Mouse (Mus musculus): Measurements from ENCODE around the gene Hs2st1. TPM values are rescaled to one million over a fixed set of nuclear protein-coding genes. Genes with fewer than 3 reads are reported as not detected.

Gene Hs2st1
- polyA plus RNA-seq, 1 experiment from 2014 or later: 12.5 TPM

GRCm38 (mm10) chr3:144478427-144478794 is 91.6 kb downstream of the Hs2st1 start:
- no peaks in the 10 kb centered on the region for H3K9me3 ChIP-seq (replicated peaks)
- H3K4me3 ChIP-seq (replicated peaks): no peak overlapping the region
- no peak overlapping the region for H3K27ac ChIP-seq
- H3K36me3 ChIP-seq: no peaks in the 10 kb centered on the region
- H3K9ac ChIP-seq: no peak overlapping the region
- ATAC-seq (replicated peaks; ENCODE audit: low FRiP score): no peak
- no peaks in the 10 kb centered on the region for H3K4me1 ChIP-seq
- H3K27me3 ChIP-seq: no peaks in the 10 kb centered on the region
- H3K4me2 ChIP-seq: no peak overlapping the region
- WGBS: 90% methylated on average over 7 of the region's 7 CpGs

- Histone ChIP-seq H3K4me2 (no peak overlapping the region), H3K9me3 (replicated peaks) (no peaks in the 10 kb centered on the region), H3K4me1 (no peaks in the 10 kb centered on the region), H3K4me3 (replicated peaks) (no peak overlapping the region), H3K36me3 (no peaks in the 10 kb centered on the region), H3K9ac (no peak overlapping the region), H3K27ac (no peak overlapping the region), H3K27me3 (no peaks in the 10 kb centered on the region)
- 77% methylated on average over 12 of the region's 12 CpGs for WGBS
- no peak for ATAC-seq (replicated peaks; ENCODE audit: low FRiP score)
Observed at GRCm38 (mm10) chr3:144477707-144478426, 92.1 kb downstream of the Hs2st1 start.

GRCm38 (mm10) chr3:144475891-144476290 is 94.1 kb downstream of the Hs2st1 start:
- Histone ChIP-seq H3K4me1 (0 out of 2 replicates have a peak, but pooled peaks cover 1% of the 10 kb centered on the region), H3K4me3 (replicated peaks) (no peak overlapping the region), H3K9me3 (replicated peaks) (no peaks in the 10 kb centered on the region), H3K27me3 (no peaks in the 10 kb centered on the region), H3K9ac (no peak overlapping the region), H3K27ac (no peak overlapping the region), H3K4me2 (no peak overlapping the region), H3K36me3 (no peaks in the 10 kb centered on the region)
- WGBS: 92% methylated on average over 5 of the region's 5 CpGs
- ATAC-seq (replicated peaks; ENCODE audit: low FRiP score): no peak

- Histone ChIP-seq H3K4me2 (no peak overlapping the region), H3K9me3 (replicated peaks) (no peaks in the 10 kb centered on the region), H3K4me3 (replicated peaks) (no peak overlapping the region), H3K4me1 (0 out of 2 replicates have a peak, but pooled peaks cover 4% of the 10 kb centered on the region), H3K36me3 (no peaks in the 10 kb centered on the region), H3K27ac (no peak overlapping the region), H3K9ac (no peak overlapping the region), H3K27me3 (no peaks in the 10 kb centered on the region)
- 84% methylated on average over 5 of the region's 5 CpGs for WGBS
- ATAC-seq (replicated peaks; ENCODE audit: low FRiP score): no peak
Observed at GRCm38 (mm10) chr3:144474726-144475125, 95.3 kb downstream of the Hs2st1 start.

- Histone ChIP-seq H3K4me1 (0 out of 2 replicates have a peak, but pooled peaks cover 6% of the 10 kb centered on the region), H3K4me2 (no peak overlapping the region), H3K27me3 (no peaks in the 10 kb centered on the region), H3K27ac (no peak overlapping the region), H3K9me3 (replicated peaks) (no peaks in the 10 kb centered on the region), H3K36me3 (no peaks in the 10 kb centered on the region), H3K9ac (no peak overlapping the region), H3K4me3 (replicated peaks) (no peak overlapping the region)
- ATAC-seq (replicated peaks; ENCODE audit: low FRiP score): no peak
- 67% methylated on average over 3 of the region's 3 CpGs for WGBS
Observed at GRCm38 (mm10) chr3:144471954-144472353, 98.0 kb downstream of the Hs2st1 start.

- no peak for ATAC-seq (replicated peaks; ENCODE audit: low FRiP score)
- Histone ChIP-seq H3K36me3 (no peaks in the 10 kb centered on the region), H3K4me2 (no peak overlapping the region), H3K4me3 (replicated peaks) (no peak overlapping the region), H3K9ac (no peak overlapping the region), H3K27ac (no peak overlapping the region), H3K9me3 (replicated peaks) (no peaks in the 10 kb centered on the region), H3K27me3 (no peaks in the 10 kb centered on the region), H3K4me1 (0 out of 2 replicates have a peak, but pooled peaks cover 6% of the 10 kb centered on the region)
- 69% methylated on average over 14 of the region's 14 CpGs for WGBS
Observed at GRCm38 (mm10) chr3:144470901-144471300, 99.1 kb downstream of the Hs2st1 start.

- Histone ChIP-seq H3K4me2 (no peak overlapping the region), H3K36me3 (peaks cover 19% of the 10 kb centered on the region), H3K27ac (no peak overlapping the region), H3K9me3 (replicated peaks) (no peaks in the 10 kb centered on the region), H3K9ac (no peak overlapping the region), H3K4me1 (0 out of 2 replicates have a peak, but pooled peaks cover 6% of the 10 kb centered on the region), H3K27me3 (no peaks in the 10 kb centered on the region), H3K4me3 (replicated peaks) (no peak overlapping the region)
- WGBS: 76% methylated on average over 10 of the region's 10 CpGs
- ATAC-seq (replicated peaks; ENCODE audit: low FRiP score): no peak
Observed at GRCm38 (mm10) chr3:144467521-144467920, 102.5 kb downstream of the Hs2st1 start.

GRCm38 (mm10) chr3:144466108-144466678 is 103.8 kb downstream of the Hs2st1 start:
- H3K27me3 ChIP-seq: no peaks in the 10 kb centered on the region
- peaks cover 27% of the 10 kb centered on the region for H3K36me3 ChIP-seq
- no peak overlapping the region for H3K4me3 ChIP-seq (replicated peaks)
- H3K27ac ChIP-seq: no peak overlapping the region
- 0 out of 2 replicates have a peak, but pooled peaks cover 6% of the 10 kb centered on the region for H3K4me1 ChIP-seq
- 84% methylated on average over 8 of the region's 8 CpGs for WGBS
- no peak overlapping the region for H3K4me2 ChIP-seq
- ATAC-seq (replicated peaks; ENCODE audit: low FRiP score): no peak
- H3K9ac ChIP-seq: no peak overlapping the region
- H3K9me3 ChIP-seq (replicated peaks): no peaks in the 10 kb centered on the region

GRCm38 (mm10) chr3:144462679-144463078 is 107.3 kb downstream of the Hs2st1 start:
- WGBS: 86% methylated on average over 10 of the region's 10 CpGs
- ATAC-seq (replicated peaks; ENCODE audit: low FRiP score): no peak
- H3K27ac ChIP-seq: no peak overlapping the region
- H3K4me1 ChIP-seq: peaks cover 20% of the 10 kb centered on the region
- H3K9ac ChIP-seq: no peak overlapping the region
- no peak overlapping the region for H3K4me2 ChIP-seq
- H3K27me3 ChIP-seq: no peaks in the 10 kb centered on the region
- no peaks in the 10 kb centered on the region for H3K9me3 ChIP-seq (replicated peaks)
- peaks cover 31% of the 10 kb centered on the region for H3K36me3 ChIP-seq
- H3K4me3 ChIP-seq (replicated peaks): no peak overlapping the region

GRCm38 (mm10) chr3:144460183-144460788 is 109.7 kb downstream of the Hs2st1 start:
- 0 out of 2 replicates have a peak overlapping the region, but pooled peaks have one; percentile 14 for H3K27ac ChIP-seq
- H3K9me3 ChIP-seq (replicated peaks): no peaks in the 10 kb centered on the region
- H3K4me2 ChIP-seq: no peak overlapping the region
- WGBS: 33% methylated on average over 5 of the region's 5 CpGs
- no peak overlapping the region for H3K9ac ChIP-seq
- peak; percentile 48; the same call in 1 of the 2 replicates for ATAC-seq (replicated peaks; ENCODE audit: low FRiP score)
- H3K4me3 ChIP-seq (replicated peaks): no peak overlapping the region
- H3K4me1 ChIP-seq: peaks cover 20% of the 10 kb centered on the region
- H3K27me3 ChIP-seq: no peaks in the 10 kb centered on the region
- peaks cover 31% of the 10 kb centered on the region for H3K36me3 ChIP-seq

GRCm38 (mm10) chr3:144459285-144459697 is 110.7 kb downstream of the Hs2st1 start:
- Histone ChIP-seq H3K4me3 (replicated peaks) (no peak overlapping the region), H3K9me3 (replicated peaks) (no peaks in the 10 kb centered on the region), H3K4me2 (no peak overlapping the region; the same call in 1 of the 2 replicates), H3K4me1 (peaks cover 20% of the 10 kb centered on the region), H3K9ac (no peak overlapping the region), H3K27ac (0 out of 2 replicates have a peak overlapping the region, but pooled peaks have one; percentile 5), H3K36me3 (peaks cover 29% of the 10 kb centered on the region), H3K27me3 (no peaks in the 10 kb centered on the region)
- 52% methylated on average over 8 of the region's 8 CpGs for WGBS
- ATAC-seq (replicated peaks; ENCODE audit: low FRiP score): no peak

Measured in kidney, embryonic 15.5 days (tissue).